Mouse (Mus musculus): ENCODE data around the gene Sult6b2. TPM values are rescaled to one million over a fixed set of nuclear protein-coding genes. Genes with fewer than 3 reads are reported as not detected.

Gene Sult6b2
- polyA plus RNA-seq, 1 experiment from 2014 or later: not detected

DNA sequence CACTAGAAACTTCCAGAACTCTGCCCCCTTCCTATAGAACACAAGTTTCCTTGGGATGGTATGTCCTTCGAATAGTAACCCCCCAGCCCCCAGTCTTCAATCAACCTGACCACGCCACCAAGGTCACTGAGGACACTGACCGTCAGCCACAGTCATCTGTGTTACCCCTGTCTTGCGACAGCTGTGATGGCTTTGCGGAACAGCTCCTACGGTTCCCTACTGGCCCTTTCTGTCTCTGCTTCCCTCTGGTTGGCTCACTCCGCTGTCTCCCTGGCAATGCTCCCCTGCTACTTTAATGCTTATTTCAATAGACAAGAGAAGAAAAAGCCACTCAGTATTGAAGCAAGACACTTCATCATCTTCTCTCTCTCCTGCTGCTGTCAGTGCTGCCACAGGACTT, 10.8 kb downstream of the Sult6b2 start:
- DNase-seq (no peak), ATAC-seq (ENCODE audit: low read depth) (no peak)
- no peak overlapping the region for H3K9ac ChIP-seq
- H3K27ac ChIP-seq: no peak overlapping the region
- H3K27me3 ChIP-seq: no peaks in the 10 kb centered on the region
- 70% methylated on average over 7 of the region's 7 CpGs for WGBS (ENCODE audit: insufficient replicate concordance)
- H3K4me2 ChIP-seq: no peak overlapping the region
- no peaks in the 10 kb centered on the region for H3K36me3 ChIP-seq
- no peaks in the 10 kb centered on the region for H3K4me1 ChIP-seq (replicated peaks)
- H3K9me3 ChIP-seq (replicated peaks): no peaks in the 10 kb centered on the region
- no peak overlapping the region for H3K4me3 ChIP-seq (replicated peaks)

DNA sequence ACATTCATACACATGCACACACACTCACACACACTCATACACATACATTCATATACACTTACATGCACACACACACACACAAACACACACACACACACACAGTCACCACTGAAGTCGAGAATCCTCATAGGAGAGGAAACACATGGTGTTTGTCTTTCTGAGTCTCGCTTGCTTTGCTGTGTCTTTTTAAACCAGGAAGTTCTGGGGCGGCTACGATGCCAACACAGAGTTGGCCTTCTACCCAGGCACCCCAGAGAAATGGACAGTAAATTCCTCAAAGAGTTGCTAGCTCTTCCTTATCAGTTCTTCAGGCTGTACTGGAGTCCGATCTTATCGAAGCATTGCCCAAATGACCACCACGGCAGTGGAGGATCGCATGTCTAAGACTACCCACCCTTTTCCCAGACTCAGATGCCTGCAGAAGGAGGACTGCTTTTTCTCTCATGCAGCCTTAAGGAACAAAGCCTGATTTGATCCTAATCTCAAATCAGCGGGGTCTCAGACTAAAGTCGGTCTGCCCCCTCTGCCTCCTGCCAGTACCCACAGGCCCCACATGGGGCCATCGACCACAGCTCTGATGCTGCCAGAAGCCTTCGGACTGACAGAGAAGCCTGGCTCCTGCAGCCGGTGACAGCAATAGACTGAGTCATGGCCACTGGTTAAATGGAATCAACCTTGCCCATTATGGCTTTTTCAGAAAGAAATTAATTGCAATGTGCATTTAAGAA, 11.9 kb downstream of the Sult6b2 start:
- 24% methylated on average over 13 of the region's 13 CpGs for WGBS (ENCODE audit: insufficient replicate concordance)
- H3K4me1 ChIP-seq (replicated peaks): no peaks in the 10 kb centered on the region
- no peak overlapping the region for H3K27ac ChIP-seq
- H3K4me2 ChIP-seq: no peak overlapping the region
- no peaks in the 10 kb centered on the region for H3K27me3 ChIP-seq
- ATAC-seq (ENCODE audit: low read depth) (no peak), DNase-seq (no peak)
- no peak overlapping the region for H3K4me3 ChIP-seq (replicated peaks)
- H3K36me3 ChIP-seq: no peaks in the 10 kb centered on the region
- H3K9me3 ChIP-seq (replicated peaks): no peaks in the 10 kb centered on the region
- H3K9ac ChIP-seq: no peak overlapping the region

DNA sequence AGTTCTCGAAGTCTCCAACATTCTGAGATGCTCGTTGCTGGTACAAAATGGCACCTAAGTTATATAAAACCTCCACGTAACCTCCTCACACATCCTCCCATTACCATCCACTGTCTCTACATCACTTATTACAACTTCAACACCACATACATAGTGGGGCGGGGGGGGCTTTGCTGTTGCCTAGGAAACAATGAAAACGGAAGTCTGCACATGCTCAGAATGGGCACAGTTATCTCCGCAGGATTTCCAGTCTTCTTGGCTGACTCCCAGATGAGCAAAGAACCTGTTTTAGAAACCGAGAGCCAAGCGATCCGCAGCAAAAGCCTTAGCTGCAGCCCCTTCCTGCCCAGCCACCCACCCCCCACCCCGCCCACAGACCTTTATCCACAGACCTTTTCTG, 14.6 kb downstream of the Sult6b2 start:
- ATAC-seq (ENCODE audit: low read depth): no peak
- no peak for DNase-seq
- Histone ChIP-seq H3K27ac (no peak overlapping the region), H3K36me3 (no peaks in the 10 kb centered on the region), H3K4me3 (replicated peaks) (no peak overlapping the region), H3K4me1 (replicated peaks) (no peaks in the 10 kb centered on the region), H3K4me2 (no peak overlapping the region), H3K9ac (no peak overlapping the region), H3K27me3 (no peaks in the 10 kb centered on the region), H3K9me3 (replicated peaks) (no peaks in the 10 kb centered on the region)
- 81% methylated on average over 10 of the region's 10 CpGs for WGBS (ENCODE audit: insufficient replicate concordance)

DNA sequence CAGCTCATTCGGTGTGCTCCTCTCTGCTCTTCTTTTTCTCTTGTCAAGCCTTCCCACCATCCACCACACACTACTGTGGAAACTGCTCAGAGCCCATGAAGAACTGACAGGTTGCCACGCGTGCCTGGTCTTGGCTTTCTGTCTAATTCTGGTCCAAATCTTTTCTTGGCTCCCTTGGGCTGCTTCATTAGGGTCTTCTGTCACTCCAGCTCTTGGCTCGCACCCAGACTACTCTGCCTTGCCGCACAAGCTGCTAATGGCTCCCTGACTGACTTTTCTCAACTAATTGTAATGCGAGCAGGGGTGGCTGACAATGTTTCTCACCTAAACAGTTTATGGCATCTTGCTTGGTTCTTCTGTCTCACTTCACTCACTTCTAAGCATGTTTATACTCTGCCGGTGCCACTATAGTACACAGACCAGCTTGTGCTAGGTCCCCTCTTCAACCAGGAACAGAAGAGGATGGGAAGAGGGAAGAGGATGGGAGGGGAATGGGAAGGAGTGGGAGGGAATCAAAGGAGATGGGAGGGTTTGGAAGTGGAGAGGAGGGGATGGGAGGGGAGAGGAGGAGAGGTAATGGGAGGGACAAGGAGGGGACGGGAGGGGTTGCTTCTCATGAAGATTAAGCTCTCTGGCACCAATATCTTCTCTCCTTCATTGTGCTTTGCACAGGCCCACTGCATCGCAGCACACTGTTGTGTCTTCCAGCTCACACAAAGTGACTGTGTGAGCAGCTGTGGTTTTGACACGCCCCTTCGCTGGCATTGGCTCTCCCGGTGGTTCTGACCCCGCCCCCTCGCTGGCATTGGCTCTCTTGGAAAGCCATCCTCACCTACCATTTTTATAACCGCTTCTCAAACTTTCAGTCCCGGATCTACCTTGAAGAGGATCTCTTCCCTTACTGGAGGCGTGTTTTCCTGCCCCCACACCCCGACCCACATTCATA, 16.0 kb downstream of the Sult6b2 start:
- DNase-seq: no peak
- no peaks in the 10 kb centered on the region for H3K36me3 ChIP-seq
- 56% methylated on average over 18 of the region's 18 CpGs for WGBS (ENCODE audit: insufficient replicate concordance)

DNA sequence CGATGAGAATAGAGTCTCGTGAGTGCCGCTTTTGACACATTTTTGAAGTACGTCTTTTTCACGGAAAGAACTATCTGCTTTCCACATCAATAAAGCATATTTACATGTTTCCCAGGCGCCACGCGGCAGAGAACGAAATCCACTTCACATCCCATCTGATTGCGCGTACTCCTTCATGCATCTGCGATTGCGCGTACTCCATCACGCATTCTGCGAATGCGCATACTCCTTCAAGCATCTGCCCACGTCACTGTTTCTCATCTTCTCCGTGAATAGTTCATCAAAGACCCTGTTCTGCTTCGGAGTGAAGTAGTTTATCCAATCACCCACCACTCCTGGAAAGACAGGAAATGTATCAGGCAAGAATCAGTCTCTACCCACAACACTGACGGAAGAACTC, 18.2 kb downstream of the Sult6b2 start:
- H3K27ac ChIP-seq: no peak overlapping the region
- no peaks in the 10 kb centered on the region for H3K36me3 ChIP-seq
- ATAC-seq (ENCODE audit: low read depth): no peak
- 79% methylated on average over 21 of the region's 21 CpGs for whole genome bisulfite sequencing (ENCODE audit: insufficient replicate concordance)
- no peak for DNase-seq
- H3K27me3 ChIP-seq: no peaks in the 10 kb centered on the region
- no peak overlapping the region for H3K9ac ChIP-seq
- H3K4me2 ChIP-seq: no peak overlapping the region
- no peaks in the 10 kb centered on the region for H3K4me1 ChIP-seq (replicated peaks)
- H3K4me3 ChIP-seq (replicated peaks): no peak overlapping the region
- H3K9me3 ChIP-seq (replicated peaks): no peaks in the 10 kb centered on the region

More for the DNA sequence above, 16.0 kb downstream of the Sult6b2 start:
- Histone ChIP-seq H3K27me3 (no peaks in the 10 kb centered on the region), H3K27ac (no peak overlapping the region), H3K4me2 (no peak overlapping the region), H3K4me3 (replicated peaks) (no peak overlapping the region), H3K9me3 (replicated peaks) (no peaks in the 10 kb centered on the region), H3K9ac (no peak overlapping the region), H3K4me1 (replicated peaks) (no peaks in the 10 kb centered on the region)
- peak; percentile 34; the same call in 1 of the 2 replicates for ATAC-seq (ENCODE audit: low read depth)

DNA sequence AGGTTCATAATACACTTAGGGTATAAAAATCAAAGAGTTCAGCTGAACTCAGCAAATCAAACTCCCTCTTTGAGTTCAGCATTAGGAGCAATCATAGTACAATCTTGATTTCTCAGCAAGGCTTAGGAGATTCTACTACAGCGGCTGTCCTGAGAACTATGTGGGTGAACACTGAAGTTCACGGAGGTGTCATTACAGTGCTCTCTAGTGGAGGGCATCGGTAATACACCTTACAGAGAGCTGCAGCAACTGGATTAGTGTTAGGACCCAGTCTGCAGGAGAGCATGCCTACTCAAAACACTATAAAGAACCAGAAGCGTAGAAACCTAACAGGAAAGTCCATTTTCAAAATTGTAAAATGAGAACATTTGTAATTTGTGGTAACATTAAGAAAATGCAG, 19.0 kb downstream of the Sult6b2 start:
- H3K9me3 ChIP-seq (replicated peaks): no peaks in the 10 kb centered on the region
- H3K4me2 ChIP-seq: no peak overlapping the region
- no peak overlapping the region for H3K27ac ChIP-seq
- no peak overlapping the region for H3K4me3 ChIP-seq (replicated peaks)
- ATAC-seq (ENCODE audit: low read depth) (no peak), DNase-seq (peak; percentile 24)
- 17% methylated on average over 4 of the region's 4 CpGs for WGBS (ENCODE audit: insufficient replicate concordance)
- H3K27me3 ChIP-seq: no peaks in the 10 kb centered on the region
- no peaks in the 10 kb centered on the region for H3K36me3 ChIP-seq
- H3K9ac ChIP-seq: no peak overlapping the region
- no peaks in the 10 kb centered on the region for H3K4me1 ChIP-seq (replicated peaks)

- WGBS (ENCODE audit: insufficient replicate concordance): 83% methylated on average over 7 of the region's 7 CpGs
- H3K36me3 ChIP-seq: peaks cover 11% of the 10 kb centered on the region; the same call in 1 of the 2 replicates
- peaks cover 11% of the 10 kb centered on the region for H3K4me1 ChIP-seq (replicated peaks)
- H3K4me2 ChIP-seq: no peak overlapping the region
- ATAC-seq (ENCODE audit: low read depth): no peak
- no peaks in the 10 kb centered on the region for H3K9me3 ChIP-seq (replicated peaks)
- DNase-seq: no peak
- no peak overlapping the region for H3K4me3 ChIP-seq (replicated peaks)
- H3K27ac ChIP-seq: no peak overlapping the region
- H3K27me3 ChIP-seq: no peaks in the 10 kb centered on the region
- no peak overlapping the region for H3K9ac ChIP-seq
Measured at GRCm38 (mm10) chr6:142781286-142781685, 23.0 kb downstream of the Sult6b2 start.

- Histone ChIP-seq H3K36me3 (peaks cover 18% of the 10 kb centered on the region), H3K9ac (no peak overlapping the region), H3K4me3 (replicated peaks) (no peak overlapping the region), H3K27me3 (no peaks in the 10 kb centered on the region), H3K4me1 (replicated peaks) (peaks cover 17% of the 10 kb centered on the region), H3K9me3 (replicated peaks) (no peaks in the 10 kb centered on the region), H3K4me2 (no peak overlapping the region), H3K27ac (no peak overlapping the region)
- 63% methylated on average over 4 of the region's 4 CpGs for WGBS (ENCODE audit: insufficient replicate concordance)
- DNase-seq (no peak), ATAC-seq (ENCODE audit: low read depth) (no peak)
Measured at GRCm38 (mm10) chr6:142780574-142781033, 23.7 kb downstream of the Sult6b2 start.

DNA sequence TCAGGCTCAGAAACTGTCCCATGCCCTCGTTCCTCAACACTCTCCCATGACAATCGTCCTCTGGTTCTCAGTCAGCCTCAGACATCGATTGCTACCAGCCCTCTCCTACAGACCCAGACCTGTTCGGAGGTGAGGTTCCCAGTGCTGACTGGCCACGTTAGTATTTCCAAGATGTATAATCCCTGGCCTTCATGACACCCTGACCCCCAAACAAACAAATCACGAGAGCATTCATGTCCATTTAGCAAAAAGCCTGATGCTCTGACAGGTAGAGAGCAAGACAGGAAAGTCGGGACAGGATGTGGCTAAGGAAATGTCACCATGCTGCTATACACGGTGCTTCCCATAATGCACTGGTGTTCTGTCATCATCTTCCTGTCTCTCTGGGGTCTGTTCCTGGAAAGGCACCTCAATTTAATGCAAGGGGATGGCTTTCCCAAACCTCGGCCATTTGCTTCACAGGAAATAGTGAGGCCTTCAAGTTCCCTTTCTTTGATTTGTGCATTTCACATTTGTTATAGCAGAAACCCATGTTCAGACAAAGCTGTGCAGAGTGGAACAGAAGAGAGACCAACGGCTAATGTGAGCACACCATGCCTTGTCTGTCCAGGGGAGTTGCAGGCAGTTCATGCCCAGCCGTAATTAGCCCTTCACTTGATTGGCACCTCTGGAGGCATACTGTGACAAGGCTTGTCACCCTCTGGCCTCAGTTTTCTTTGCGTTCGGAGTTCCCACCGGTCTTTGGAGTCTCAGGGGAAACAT, 24.3 kb downstream of the Sult6b2 start:
- Histone ChIP-seq H3K9me3 (replicated peaks) (no peaks in the 10 kb centered on the region), H3K4me1 (replicated peaks) (peaks cover 21% of the 10 kb centered on the region), H3K4me3 (replicated peaks) (no peak overlapping the region), H3K36me3 (peaks cover 24% of the 10 kb centered on the region), H3K27ac (no peak overlapping the region), H3K9ac (no peak overlapping the region), H3K27me3 (no peaks in the 10 kb centered on the region), H3K4me2 (no peak overlapping the region)
- ATAC-seq (ENCODE audit: low read depth) (no peak), DNase-seq (no peak)
- 51% methylated on average over 14 of the region's 14 CpGs for WGBS (ENCODE audit: insufficient replicate concordance)

GRCm38 (mm10) chr6:142779045-142779811, 25.1 kb downstream of the Sult6b2 start:
- no peaks in the 10 kb centered on the region for H3K27me3 ChIP-seq
- H3K9me3 ChIP-seq (replicated peaks): no peaks in the 10 kb centered on the region
- 42% methylated on average over 11 of the region's 11 CpGs for WGBS (ENCODE audit: insufficient replicate concordance)
- no peak for ATAC-seq (ENCODE audit: low read depth)
- H3K4me1 ChIP-seq (replicated peaks): peaks cover 21% of the 10 kb centered on the region
- H3K36me3 ChIP-seq: peaks cover 32% of the 10 kb centered on the region
- no peak overlapping the region for H3K4me2 ChIP-seq
- DNase-seq: no peak
- H3K9ac ChIP-seq: no peak overlapping the region
- no peak overlapping the region for H3K27ac ChIP-seq
- H3K4me3 ChIP-seq (replicated peaks): no peak overlapping the region

All from liver, embryonic 13.5 days (tissue).